8 mouse cellular contexts compared by ENCODE assay signal in the genomic region with DNA sequence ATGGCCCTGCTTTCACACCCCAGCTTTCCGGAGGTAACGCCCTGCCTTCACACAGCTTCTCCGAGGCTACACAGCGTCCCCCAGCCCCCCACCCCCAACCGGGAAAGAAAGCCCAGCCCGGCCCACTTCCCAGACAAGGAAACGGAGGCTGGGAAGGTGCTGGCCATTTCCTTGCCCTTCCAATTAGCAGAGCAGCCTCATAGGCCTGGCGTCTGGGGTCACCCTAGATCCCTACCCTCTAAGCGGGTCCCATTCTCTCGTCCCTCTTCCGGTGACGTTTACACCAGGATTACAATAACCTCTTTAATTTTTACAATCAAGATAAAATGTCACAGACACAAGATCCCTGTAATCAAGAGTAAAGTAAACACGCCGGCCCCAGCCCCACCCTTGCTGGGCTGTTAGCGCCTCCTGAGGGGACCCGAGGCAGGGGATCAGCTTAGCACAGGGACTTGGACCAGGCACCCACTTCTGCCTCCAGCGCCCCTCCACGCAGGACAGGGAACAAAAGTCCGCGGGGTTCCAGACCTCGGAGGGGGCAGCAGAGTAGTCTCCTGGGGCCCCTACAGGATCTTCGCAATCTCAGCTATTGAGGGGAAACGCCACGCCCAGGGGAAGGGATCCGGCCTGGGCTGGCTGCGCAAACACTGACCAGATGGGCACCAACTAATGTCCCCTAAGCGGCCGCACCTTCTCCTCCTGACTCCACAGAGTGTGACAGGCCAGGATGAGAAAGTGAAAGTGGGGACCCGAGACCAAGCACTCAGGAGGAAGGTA. TPM values are rescaled to one million over a fixed set of nuclear protein-coding genes. Genes with fewer than 3 reads are reported as not detected.
DNase-seq lines count a peak whose midpoint lies in the region; ATAC-seq and TF ChIP-seq lines count a peak whose summit lies in the region.

No protein-coding gene starts in this region.

- intact Hi-C loops in heart, postnatal 10 days (cut with DNase I): no loop called here

- peaks cover 6% of the 10 kb centered on the region; the same call in 1 of the 2 replicates for H3K27me3 ChIP-seq in testis, adult 2 months (ENCODE audit: control insufficient read depth, insufficient read depth, low read length)
- peaks cover 78% of the 10 kb centered on the region for H3K27me3 ChIP-seq in limb, embryonic 15.5 days
- peaks cover 32% of the 10 kb centered on the region; the same call in 1 of the 2 replicates for H3K27me3 ChIP-seq in midbrain, postnatal 0 days (ENCODE audit: insufficient read depth, low read length)

- TF ChIP-seq POLR2A in testis, adult 2 months (IDR thresholded peaks at IDR 0.05; ENCODE audit: control insufficient read depth, low read depth, low read length): peak; percentile 22; the same call in 1 of the 2 replicates

- H3K4me1 ChIP-seq in testis, adult 2 months (ENCODE audit: control insufficient read depth, insufficient read depth, low read length): peaks cover 8% of the 10 kb centered on the region
- peaks cover 12% of the 10 kb centered on the region for H3K4me1 ChIP-seq in limb, embryonic 15.5 days
- no peaks in the 10 kb centered on the region for H3K4me1 ChIP-seq in midbrain, postnatal 0 days (ENCODE audit: insufficient read depth, low read length)

- H3K27ac ChIP-seq in testis, adult 2 months (ENCODE audit: control insufficient read depth, insufficient read depth, low read depth, low read length): no peak overlapping the region; the same call in 1 of the 2 replicates
- H3K27ac ChIP-seq in limb, embryonic 15.5 days: no peak overlapping the region
- H3K27ac ChIP-seq in midbrain, postnatal 0 days (ENCODE audit: low read depth, low read length): no peak overlapping the region

- no peak for ATAC-seq in limb, embryonic 15.5 days (ENCODE audit: insufficient number of reproducible peaks, low FRiP score, low TSS enrichment, low read depth)
- 0 out of 2 replicates have a peak, but pooled peaks have one; percentile 15 for ATAC-seq in midbrain, postnatal 0 days (ENCODE audit: low FRiP score)

- peak overlapping the region; percentile 35; the same call in 1 of the 2 replicates for H3K4me3 ChIP-seq in testis, adult 2 months (ENCODE audit: control insufficient read depth, low read depth, low read length)
- peak overlapping the region; percentile 21 for H3K4me3 ChIP-seq in limb, embryonic 15.5 days
- H3K4me3 ChIP-seq in midbrain, postnatal 0 days (ENCODE audit: low read depth, low read length): peak overlapping the region; percentile 2; the same call in 1 of the 2 replicates

- H3K9ac ChIP-seq in limb, embryonic 15.5 days: no peak overlapping the region
- H3K9ac ChIP-seq in midbrain, postnatal 0 days (replicated peaks; ENCODE audit: low read length, poor library complexity, severe bottlenecking): no peak overlapping the region

- no peak for TF ChIP-seq CTCF in testis, adult 2 months (IDR thresholded peaks at IDR 0.05; ENCODE audit: control insufficient read depth, insufficient read depth, insufficient replicate concordance, low read depth, low read length)
- TF ChIP-seq CTCF in midbrain, postnatal 0 days (IDR thresholded peaks at IDR 0.05): no peak

- no peaks in the 10 kb centered on the region for H3K9me3 ChIP-seq in limb, embryonic 15.5 days
- no peaks in the 10 kb centered on the region for H3K9me3 ChIP-seq in midbrain, postnatal 0 days (ENCODE audit: low read length)

- 5% methylated on average over 29 of the region's 29 CpGs for WGBS in limb, embryonic 15.5 days
- WGBS in midbrain, postnatal 0 days: 16% methylated on average over 29 of the region's 29 CpGs

- no peak for DNase-seq in testis, postnatal 14 days (ENCODE audit: low spot score)
- peak; percentile 38 to 52 for DNase-seq in heart, postnatal 10 days
- DNase-seq in midbrain, postnatal 0 days (ENCODE audit: low spot score): no peak
- DNase-seq in layer of hippocampus, postnatal 25 days (ENCODE audit: extremely low spot score in 1 of 2, low spot score in 1 of 2): no peak
- DNase-seq in urinary bladder, postnatal 25 days (ENCODE audit: low spot score): no peak
- no peak for DNase-seq in left cerebral cortex, adult 11 months (ENCODE audit: low spot score)

- H3K36me3 ChIP-seq in testis, adult 2 months (ENCODE audit: control insufficient read depth, insufficient read depth, low read length): no peaks in the 10 kb centered on the region
- no peaks in the 10 kb centered on the region for H3K36me3 ChIP-seq in limb, embryonic 15.5 days
- H3K36me3 ChIP-seq in midbrain, postnatal 0 days (ENCODE audit: insufficient read depth, low read length): no peaks in the 10 kb centered on the region

- H3K4me2 ChIP-seq in limb, embryonic 15.5 days: peak overlapping the region; percentile 37
- H3K4me2 ChIP-seq in midbrain, postnatal 0 days (ENCODE audit: low read depth, low read length, poor library complexity, severe bottlenecking): no peak overlapping the region; the same call in 1 of the 2 replicates

RNA-seq across cellular contexts. Expression of gene B3gnt3, which starts 0.9 kb away (rescaled TPM):
- polyA plus RNA-seq in testis, adult 2 months (2012; rRNA removed): 0.17 and 0.23 TPM in 2 replicates
- 10 to 100 TPM; 12.0 to 12.2 TPM for total RNA-seq in heart, postnatal 10 days (2021)
- polyA plus RNA-seq in limb, embryonic 15.5 days (2015; fragmentation: Nextera tagmentation; extraction: Ambion mirVana): 1.7 and 2.6 TPM in 2 replicates
- 0.24 and 1.6 TPM in 2 replicates for total RNA-seq in midbrain, postnatal 0 days (2014; rRNA removed)
- 0.31 and 0.50 TPM in 2 replicates for polyA plus RNA-seq in midbrain, postnatal 0 days (2015; fragmentation: Nextera tagmentation; extraction: Ambion mirVana)
- total RNA-seq in layer of hippocampus, postnatal 25 days (2021): under 1 TPM; 0.42 to 0.47 TPM

RNA-seq across cellular contexts. Expression of gene Insl3, which starts 11.7 kb away (rescaled TPM):
- 4,712 and 6,097 TPM in 2 replicates for polyA plus RNA-seq in testis, adult 2 months (2012; rRNA removed)
- total RNA-seq in heart, postnatal 10 days (2021): 1 to 10 TPM; 5.1 to 5.4 TPM
- 0.63 and 0.96 TPM in 2 replicates for polyA plus RNA-seq in limb, embryonic 15.5 days (2015; fragmentation: Nextera tagmentation; extraction: Ambion mirVana)
- total RNA-seq in midbrain, postnatal 0 days (2014; rRNA removed): not detected in 2 replicates
- 1.2 and 2.1 TPM in 2 replicates for polyA plus RNA-seq in midbrain, postnatal 0 days (2015; fragmentation: Nextera tagmentation; extraction: Ambion mirVana)
- total RNA-seq in layer of hippocampus, postnatal 25 days (2021): 1 to 10 TPM in 1 of 2 experiments, under 1 TPM in 1; 0.98 to 3.3 TPM

RNA-seq across cellular contexts. Expression of gene Jak3, which starts 24.6 kb away (rescaled TPM):
- polyA plus RNA-seq in testis, adult 2 months (2012; rRNA removed): 6.6 and 8.4 TPM in 2 replicates
- 10 to 100 TPM; 14.3 to 15.0 TPM for total RNA-seq in heart, postnatal 10 days (2021)
- 5.3 and 6.4 TPM in 2 replicates for polyA plus RNA-seq in limb, embryonic 15.5 days (2015; fragmentation: Nextera tagmentation; extraction: Ambion mirVana)
- total RNA-seq in midbrain, postnatal 0 days (2014; rRNA removed): 9.0 and 12.3 TPM in 2 replicates
- 6.4 and 7.1 TPM in 2 replicates for polyA plus RNA-seq in midbrain, postnatal 0 days (2015; fragmentation: Nextera tagmentation; extraction: Ambion mirVana)
- 1 to 10 TPM; 4.9 to 5.6 TPM for total RNA-seq in layer of hippocampus, postnatal 25 days (2021)

RNA-seq across cellular contexts. Expression of gene Fcho1, which starts 24.8 kb away (rescaled TPM):
- polyA plus RNA-seq in testis, adult 2 months (2012; rRNA removed): 2.2 and 2.9 TPM in 2 replicates
- total RNA-seq in heart, postnatal 10 days (2021): 1 to 10 TPM; 1.3 to 2.4 TPM
- polyA plus RNA-seq in limb, embryonic 15.5 days (2015; fragmentation: Nextera tagmentation; extraction: Ambion mirVana): 7.7 and 8.9 TPM in 2 replicates
- 109 and 114 TPM in 2 replicates for total RNA-seq in midbrain, postnatal 0 days (2014; rRNA removed)
- 88.4 and 89.5 TPM in 2 replicates for polyA plus RNA-seq in midbrain, postnatal 0 days (2015; fragmentation: Nextera tagmentation; extraction: Ambion mirVana)
- total RNA-seq in layer of hippocampus, postnatal 25 days (2021): 100 to 1,000 TPM in 1 of 2 experiments, 10 to 100 TPM in 1; 88.0 to 106 TPM

RNA-seq across cellular contexts. Expression of gene Unc13a, which starts 29.1 kb away (rescaled TPM):
- polyA plus RNA-seq in testis, adult 2 months (2012; rRNA removed): 0.28 and 0.33 TPM in 2 replicates
- 1 to 10 TPM; 1.1 to 1.5 TPM for total RNA-seq in heart, postnatal 10 days (2021)
- polyA plus RNA-seq in limb, embryonic 15.5 days (2015; fragmentation: Nextera tagmentation; extraction: Ambion mirVana): 0.69 and 0.76 TPM in 2 replicates
- 69.0 and 70.8 TPM in 2 replicates for total RNA-seq in midbrain, postnatal 0 days (2014; rRNA removed)
- 14.5 and 16.2 TPM in 2 replicates for polyA plus RNA-seq in midbrain, postnatal 0 days (2015; fragmentation: Nextera tagmentation; extraction: Ambion mirVana)
- total RNA-seq in layer of hippocampus, postnatal 25 days (2021): 100 to 1,000 TPM; 235 to 291 TPM

Comparison
In these comparisons a context has a peak if more than half of its experiments do, and no peak if none do; other contexts are left out.
1. DNase-seq: peak in heart, postnatal 10 days (2 of 2); none in testis, postnatal 14 days (single experiment), midbrain, postnatal 0 days (single experiment), layer of hippocampus, postnatal 25 days (0 of 2), urinary bladder, postnatal 25 days (single experiment) and left cerebral cortex, adult 11 months (single experiment).
2. Peak in every context shown above with its lines, with median percentiles within 50 percentile points of each other: H3K4me3 ChIP-seq.